Mouse (Mus musculus) CH12.LX (cell line): ENCODE results near the gene Vti1a. TPM values are rescaled to one million over a fixed set of nuclear protein-coding genes. Genes with fewer than 3 reads are reported as not detected.

Experiments
- DNase-seq: peaks from one replicate; pipeline ENCODE4 v3.0.0-alpha.2; 2013; ENCODE audit errors: extremely low read depth
- H3K27ac ChIP-seq: 2 replicates; pipeline ENCODE4 v1.5.1; 2012; ENCODE audit warnings: low read depth, mild to moderate bottlenecking, control low read depth, moderate library complexity; ENCODE audit not compliant: insufficient read depth
- H3K27me3 ChIP-seq: replicated peaks from 2 replicates; pipeline ENCODE3; 2012; ENCODE audit warnings: inconsistent platforms
- H3K36me3 ChIP-seq, 2 experiments: replicated peaks in 1 of 2; 2 replicates each; pipeline versions ENCODE3 to v1.6.1; 2012; ENCODE audit warnings: inconsistent platforms in 1 of 2, low read length in 1 of 2, mild to moderate bottlenecking in 1 of 2, mixed read lengths in 1 of 2, moderate library complexity in 1 of 2; ENCODE audit not compliant: control insufficient read depth in 1 of 2, insufficient read depth in 1 of 2
- H3K4me1 ChIP-seq, 2 experiments: 2 replicates each; pipeline ENCODE4 v1.6.1; 2012; ENCODE audit warnings: inconsistent platforms in 1 of 2, moderate library complexity in 1 of 2; ENCODE audit not compliant: insufficient read depth in 2 of 2, control insufficient read depth in 1 of 2
- H3K4me2 ChIP-seq: 2 replicates; pipeline ENCODE4 v1.6.1; 2012; ENCODE audit warnings: low read depth, mild to moderate bottlenecking, control low read depth; ENCODE audit not compliant: poor library complexity, insufficient read depth, severe bottlenecking
- H3K4me3 ChIP-seq, 3 experiments: fragments of 150-350 bp in 1 of 3; sonication (generic) in 1 of 3; replicated peaks in 1 of 3; 2 replicates each; pipeline versions ENCODE3 to v1.5.1; 2011 to 2012; ENCODE audit warnings: low read depth in 2 of 3, low read length in 2 of 3, mild to moderate bottlenecking in 2 of 3, moderate library complexity in 2 of 3, control low read depth in 1 of 3, improper control_type of control experiment in 1 of 3, inconsistent platforms in 1 of 3, mixed read lengths in 1 of 3; ENCODE audit not compliant: poor library complexity in 1 of 3
- H3K79me2 ChIP-seq: replicated peaks from 2 replicates; pipeline ENCODE4 v1.6.1; 2012; ENCODE audit warnings: mild to moderate bottlenecking, moderate library complexity; ENCODE audit not compliant: control insufficient read depth, poor library complexity, insufficient read depth, severe bottlenecking; ENCODE audit errors: extremely low read depth
- H3K9ac ChIP-seq: 2 replicates; pipeline ENCODE4 v1.6.1; 2012; ENCODE audit warnings: low read depth, mild to moderate bottlenecking, control low read depth, moderate library complexity; ENCODE audit not compliant: insufficient read depth
- H3K9me3 ChIP-seq: replicated peaks from 2 replicates; pipeline ENCODE3; 2012; ENCODE audit warnings: low read length, inconsistent platforms, mixed read lengths
- CTCF ChIP-seq, 2 experiments: IDR thresholded peaks in 1 of 2; conservative IDR thresholded peaks in 1 of 2; 2 replicates each; pipeline ENCODE4 v1.5.1; 2011 to 2012; ENCODE audit warnings: low read depth in 2 of 2, low read length in 2 of 2, improper control_type of control experiment in 1 of 2, inconsistent platforms in 1 of 2, mild to moderate bottlenecking in 1 of 2, moderate library complexity in 1 of 2
- E2F4 ChIP-seq: IDR thresholded peaks from 2 replicates; pipeline ENCODE4 v1.6.1; 2011; ENCODE audit warnings: low read depth, low read length, improper control_type of control experiment; ENCODE audit not compliant: insufficient replicate concordance
- ETS1 ChIP-seq: conservative IDR thresholded peaks from 2 replicates; pipeline ENCODE4 v1.6.1; 2012; ENCODE audit warnings: low read depth, mild to moderate bottlenecking, inconsistent platforms, low read length, improper control_type of control experiment, moderate library complexity
- IRF4 ChIP-seq: IDR thresholded peaks from 2 replicates; pipeline ENCODE4 v1.6.1; 2014; ENCODE audit warnings: low read depth, mild to moderate bottlenecking, inconsistent platforms, low read length, improper control_type of control experiment
- MAX ChIP-seq: IDR thresholded peaks from 2 replicates; pipeline ENCODE4 v1.6.1; 2011; ENCODE audit warnings: low read length, improper control_type of control experiment
- MAZ ChIP-seq: IDR thresholded peaks from 2 replicates; pipeline ENCODE4 v1.6.1; 2012; ENCODE audit warnings: low read depth, mild to moderate bottlenecking, inconsistent platforms, low read length, improper control_type of control experiment, moderate library complexity
- NRF1 ChIP-seq: IDR thresholded peaks from 2 replicates; pipeline ENCODE4 v1.6.1; 2014; ENCODE audit warnings: low read depth, mild to moderate bottlenecking, inconsistent platforms, low read length, improper control_type of control experiment, moderate library complexity
- POLR2AphosphoS2 ChIP-seq: IDR thresholded peaks from 2 replicates; pipeline ENCODE4 v1.6.1; 2011; ENCODE audit warnings: low read depth, low read length, improper control_type of control experiment
- RCOR1 ChIP-seq: conservative IDR thresholded peaks from 2 replicates; pipeline ENCODE4 v1.6.1; 2012; ENCODE audit warnings: low read depth, mild to moderate bottlenecking, inconsistent platforms, low read length, improper control_type of control experiment
- TBP ChIP-seq: conservative IDR thresholded peaks from 2 replicates; pipeline ENCODE4 v1.6.1; 2011; ENCODE audit warnings: low read depth, low read length, improper control_type of control experiment
- TCF12 ChIP-seq: IDR thresholded peaks from 2 replicates; pipeline ENCODE4 v1.6.1; 2014; ENCODE audit warnings: low read depth, mild to moderate bottlenecking, inconsistent platforms, low read length, improper control_type of control experiment
- UBTF ChIP-seq: IDR thresholded peaks from 2 replicates; pipeline ENCODE4 v1.6.1; 2012; ENCODE audit warnings: low read depth, mild to moderate bottlenecking, inconsistent platforms, low read length, improper control_type of control experiment, moderate library complexity
- USF1 ChIP-seq: IDR thresholded peaks from 2 replicates; pipeline ENCODE4 v1.6.1; 2014; ENCODE audit warnings: low read depth, mild to moderate bottlenecking, inconsistent platforms, low read length, improper control_type of control experiment
- ZC3H11A ChIP-seq: IDR thresholded peaks from 2 replicates; pipeline ENCODE4 v1.6.1; 2012; ENCODE audit warnings: low read depth, mild to moderate bottlenecking, inconsistent platforms, low read length, improper control_type of control experiment
- dilution Hi-C: fragments of 300-500 bp; cut with MboI; formaldehyde crosslinking; loops from 2 replicates; pipeline ENCODE4 v1.14.3; 2020; ENCODE audit warnings: low sequenced_read_pairs; ENCODE audit not compliant: extremely low pct_unique_long_range_greater_than_20kb, extremely low pct_ligation_motif_present
- in situ Hi-C: fragments of 300-500 bp; cut with MboI; formaldehyde crosslinking; loops from 3 replicates; pipeline ENCODE4 v1.14.3; 2019; ENCODE audit warnings: low sequenced_read_pairs, low pct_ligation_motif_present, low pct_unique_long_range_greater_than_20kb, mixed read lengths
- polyA plus RNA-seq: library from polyadenylated mRNA; unstranded; fragments of >175 nt; gene quantifications from 2 replicates; pipeline ENCODE4 v1.2.1, GENCODE M21; 2012; ENCODE audit warnings: low read depth; ENCODE audit not compliant: insufficient read length
- total RNA-seq, 2 experiments: library from RNA; depleted of rRNA; stranded (reverse); fragments of 300-350 nt in 1 of 2; fragments of >200 nt in 1 of 2; gene quantifications; 2 replicates each; pipeline ENCODE4 v1.2.3; 2012 to 2014

Vti1a gene
- total and polyA plus RNA-seq, 3 experiments: 22.3 to 27.6 (median 23.5) TPM

GRCm38 (mm10) chr19:55587638-55588421, 271.7 kb downstream of the Vti1a start:
- Histone ChIP-seq H3K4me3 (no peak overlapping the region), H3K4me2 (no peak overlapping the region), H3K36me3 (peaks cover 0 to 17% of the 10 kb centered on the region in 2 experiments), H3K27ac (no peak overlapping the region), H3K79me2 (no peaks in the 10 kb centered on the region), H3K9ac (no peak overlapping the region), H3K27me3 (no peaks in the 10 kb centered on the region), H3K4me1 (no peaks in the 10 kb centered on the region), H3K9me3 (no peaks in the 10 kb centered on the region)
- dilution Hi-C loops: no loop called here
- TF ChIP-seq NRF1 (no peak), MAZ (no peak), MAX (no peak)
- in situ Hi-C loops: no loop called here
- DNase-seq: no peak

DNA sequence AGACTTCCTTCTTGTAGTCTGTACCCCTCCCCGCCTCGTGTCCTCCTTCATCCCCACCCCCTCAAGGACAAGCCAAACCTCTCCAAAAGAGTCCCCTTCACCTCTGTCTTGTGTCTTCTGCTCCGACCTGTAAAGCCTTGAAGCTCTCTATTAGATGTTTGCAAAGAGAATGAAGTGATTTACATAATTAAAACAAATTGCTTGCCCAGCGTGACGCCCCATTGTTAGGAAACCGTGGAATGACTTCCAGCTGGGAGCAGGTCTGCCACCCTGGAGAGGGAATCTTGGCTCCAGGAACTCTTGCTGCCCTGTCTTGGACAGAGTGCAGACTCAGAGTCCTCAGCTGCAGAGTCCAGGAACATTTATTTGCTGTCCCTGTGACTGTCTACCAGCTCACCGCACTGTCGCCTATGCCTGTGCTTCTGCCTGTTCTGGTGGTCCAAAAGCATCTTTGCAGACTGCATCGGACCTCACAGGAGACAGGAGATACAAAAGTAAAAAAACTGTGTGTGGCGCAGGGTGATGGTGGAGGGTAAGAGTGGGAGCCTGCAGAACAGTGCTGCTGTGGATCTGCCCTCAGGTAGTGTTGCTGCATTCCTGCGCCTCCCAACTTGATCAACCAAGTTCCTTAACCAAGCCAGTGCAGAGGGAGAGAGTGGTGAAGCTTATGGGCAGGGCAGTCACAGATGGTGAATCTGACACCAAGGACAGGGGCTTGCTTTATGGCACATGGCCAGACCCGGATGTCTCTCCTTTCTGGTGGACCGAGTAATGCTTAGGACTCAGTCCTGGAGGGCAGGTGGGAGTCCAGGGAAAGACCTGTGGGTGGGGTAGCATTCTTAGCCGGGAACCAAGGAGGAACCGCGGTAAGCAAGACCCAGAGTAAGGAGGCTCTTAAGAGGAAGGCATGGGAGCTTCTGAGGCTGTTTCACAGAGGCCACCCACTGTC, 273.1 kb downstream of the Vti1a start:
- H3K27me3 ChIP-seq: no peaks in the 10 kb centered on the region
- dilution Hi-C loops: no loop called here
- TF ChIP-seq CTCF (conservative IDR thresholded peaks at IDR 0.05 in 1 of 2, IDR thresholded peaks at IDR 0.05 in 1 of 2; ENCODE audit: low read depth in 2 of 2, low read length in 2 of 2): no peak
- TF ChIP-seq USF1: no peak
- TF ChIP-seq ZC3H11A: no peak
- TF ChIP-seq E2F4: no peak
- TF ChIP-seq TBP: no peak
- no peak for TF ChIP-seq UBTF
- no peak for TF ChIP-seq ETS1
- no peak for TF ChIP-seq IRF4
- no peak for TF ChIP-seq RCOR1
- no peak for TF ChIP-seq TCF12
- TF ChIP-seq POLR2AphosphoS2: no peak

More for the DNA sequence above, 273.1 kb downstream of the Vti1a start:
- peaks cover 0 to 19% of the 10 kb centered on the region in 2 experiments for H3K36me3 ChIP-seq
- H3K4me2 ChIP-seq: no peak overlapping the region
- DNase-seq: no peak
- no peaks in the 10 kb centered on the region for H3K9me3 ChIP-seq
- no peaks in the 10 kb centered on the region for H3K4me1 ChIP-seq
- in situ Hi-C loops: no loop called here
- no peak overlapping the region for H3K9ac ChIP-seq
- H3K27ac ChIP-seq: no peak overlapping the region
- no peaks in the 10 kb centered on the region for H3K79me2 ChIP-seq
- no peak overlapping the region for H3K4me3 ChIP-seq
